Mouse (Mus musculus): Measurements from ENCODE around the gene Cacna1i.

Gene Cacna1i

GRCm38 (mm10) chr15:80413988-80414721 lies 127.1 kb downstream of the Cacna1i start:
- DNase-seq: no peak

DNA sequence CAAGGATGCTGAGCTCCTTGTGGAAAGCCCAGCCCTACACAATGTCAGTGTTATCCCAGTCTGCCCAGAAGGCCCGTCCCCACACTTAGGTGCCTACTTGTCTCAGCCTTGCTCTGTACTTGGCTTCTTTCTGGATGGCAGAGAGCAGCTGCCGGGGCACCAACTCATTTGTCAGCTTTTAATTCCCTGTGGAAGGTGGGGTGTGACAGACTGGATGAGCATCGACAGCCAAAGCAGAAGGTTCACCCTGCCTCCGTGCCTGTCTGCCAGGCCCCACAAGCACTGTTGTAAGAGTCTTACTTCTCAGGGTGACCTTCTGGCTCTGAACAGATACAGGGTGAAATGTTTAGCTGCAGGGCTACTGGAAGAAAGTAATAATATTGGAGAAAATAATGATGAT lies 128.1 kb downstream of the Cacna1i start:
- no peak for DNase-seq

- DNase-seq: no peak
These were observed 130.0 kb downstream of the Cacna1i start for GRCm38 (mm10) chr15:80417066-80417465.

DNA sequence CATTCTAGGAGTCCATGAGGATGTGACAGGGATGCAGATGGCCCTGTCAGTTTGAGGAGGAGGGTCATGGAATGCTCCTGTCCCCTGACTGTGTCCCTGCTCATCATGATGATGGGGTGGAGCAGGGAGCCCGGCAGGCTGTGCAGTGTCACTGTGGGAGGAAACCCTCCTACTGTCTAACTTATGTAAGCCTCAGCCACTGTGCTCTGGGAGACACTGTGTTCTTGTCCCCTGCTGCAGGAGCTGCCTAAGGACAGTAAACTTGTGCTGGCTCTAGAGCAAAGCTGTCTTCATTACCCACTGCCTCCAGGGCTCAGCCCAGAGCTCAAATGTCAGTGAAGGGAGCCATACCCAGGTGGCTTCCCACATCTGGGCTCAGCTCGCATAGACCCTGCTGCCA lies 131.1 kb downstream of the Cacna1i start:
- DNase-seq: no peak

- DNase-seq: no peak
These were observed 143.3 kb downstream of the Cacna1i start for GRCm38 (mm10) chr15:80430324-80430723.

GRCm38 (mm10) chr15:80436961-80437360 lies 149.9 kb downstream of the Cacna1i start:
- DNase-seq: no peak

DNA sequence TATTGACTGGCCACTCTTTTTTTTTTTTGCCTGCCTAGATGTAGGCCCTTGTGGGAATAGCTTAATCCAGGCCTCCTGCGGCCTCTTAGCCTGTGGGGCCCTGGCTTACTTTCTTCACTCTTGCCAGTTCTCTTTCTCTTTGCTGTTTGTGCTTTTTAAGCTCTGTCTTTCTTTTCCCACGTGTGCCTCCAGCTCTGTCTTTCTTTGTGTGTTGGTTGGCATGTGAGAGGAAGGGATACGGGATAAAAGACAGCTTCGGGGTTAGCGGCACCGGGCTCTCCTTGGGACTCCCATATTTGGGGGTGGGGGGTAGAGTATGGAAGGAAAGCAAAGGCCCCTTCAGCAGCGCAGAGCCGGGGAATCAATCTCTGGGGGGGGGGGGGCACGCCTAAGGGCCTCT lies 151.0 kb downstream of the Cacna1i start:
- DNase-seq: no peak

GRCm38 (mm10) chr15:80438423-80438822 lies 151.4 kb downstream of the Cacna1i start:
- no peak for DNase-seq

DNA sequence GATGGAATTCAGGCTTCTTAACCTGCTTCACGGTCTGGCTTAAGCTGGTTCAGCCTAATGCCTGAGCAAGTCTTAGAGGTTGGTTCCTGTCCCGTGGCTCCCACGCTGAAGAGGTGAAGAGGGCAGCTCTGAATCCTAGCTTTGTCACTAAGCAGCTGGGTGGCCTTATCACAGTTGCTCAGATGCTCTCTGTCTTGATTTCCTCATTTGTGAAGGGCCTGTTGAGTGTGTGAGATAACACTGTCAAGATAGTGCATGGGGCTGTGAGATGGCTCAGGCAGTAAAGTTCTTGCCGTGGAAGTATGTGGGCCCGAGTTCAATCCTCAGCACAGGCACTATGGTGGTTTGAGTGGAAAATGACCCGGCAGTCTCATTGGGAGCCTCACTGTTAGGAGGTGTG lies 153.2 kb downstream of the Cacna1i start:
- DNase-seq: no peak

DNA sequence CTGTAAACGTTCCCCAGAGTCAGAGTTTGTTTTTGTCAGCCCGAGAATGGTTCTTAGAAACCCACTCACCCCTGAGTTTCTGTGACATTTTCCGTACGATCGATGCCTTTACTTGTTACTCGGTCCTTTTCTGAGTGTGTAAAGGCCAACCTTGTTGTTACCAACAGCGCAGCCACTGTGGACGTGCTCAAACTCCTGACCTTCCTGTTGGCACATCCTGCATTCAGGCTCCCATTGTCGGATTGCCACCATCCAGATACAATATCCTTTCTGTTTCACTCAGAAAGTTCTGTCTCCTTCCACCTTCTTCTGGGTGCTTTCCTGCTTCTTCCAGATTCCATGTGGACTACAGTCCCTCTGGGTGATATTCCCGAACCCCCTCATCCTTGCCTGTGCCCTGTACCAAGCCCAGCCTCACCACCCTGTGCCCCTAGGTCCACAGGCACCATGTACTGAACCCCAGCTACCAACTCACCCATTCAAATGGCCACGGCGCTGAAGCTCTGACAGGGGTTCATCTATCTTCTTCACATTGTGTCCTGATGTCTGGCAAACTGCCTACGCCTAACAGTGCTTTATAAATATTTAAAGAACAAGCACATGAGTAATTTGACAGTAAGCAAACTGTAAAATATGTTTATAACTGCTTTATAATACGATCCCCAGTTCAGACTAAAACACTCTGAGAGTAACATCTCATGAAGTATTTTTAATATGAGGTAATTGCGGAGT lies 159.1 kb downstream of the Cacna1i start:
- DNase-seq: no peak
